Mouse (Mus musculus) embryonic fibroblast, embryonic 13.5 days (primary cell): ENCODE data around the gene Znrf2. TPM values are rescaled to one million over a fixed set of nuclear protein-coding genes. Genes with fewer than 3 reads are reported as not detected.

Experiments
- H3K27ac ChIP-seq: 2 replicates; pipeline ENCODE4 v1.5.1; 2012; ENCODE audit warnings: low read length, control low read depth, inconsistent platforms; ENCODE audit not compliant: insufficient read depth
- H3K4me1 ChIP-seq: 2 replicates; pipeline ENCODE4 v1.6.1; 2011; ENCODE audit warnings: low read length; ENCODE audit not compliant: control insufficient read depth, insufficient read depth
- H3K4me3 ChIP-seq: 2 replicates; pipeline ENCODE4 v1.5.1; 2011; ENCODE audit warnings: mild to moderate bottlenecking, control low read depth, low read length; ENCODE audit not compliant: insufficient read depth
- CTCF ChIP-seq: IDR thresholded peaks from 2 replicates; pipeline ENCODE4 v1.5.1; 2011; ENCODE audit warnings: mild to moderate bottlenecking, control low read depth, low read length, moderate library complexity, borderline replicate concordance; ENCODE audit not compliant: insufficient read depth
- POLR2A ChIP-seq: IDR thresholded peaks from 2 replicates; pipeline ENCODE4 v1.6.1; 2011; ENCODE audit warnings: low read depth, mild to moderate bottlenecking, control low read depth, low read length, moderate library complexity
- polyA plus RNA-seq: library from polyadenylated mRNA; stranded (reverse); fragments of >200 nt; gene quantifications from 2 replicates; pipeline ENCODE4 v1.2.4, GENCODE M21; 2011; ENCODE audit warnings: low read depth; ENCODE audit not compliant: missing spikeins, insufficient read length

The Znrf2 gene
- polyA plus RNA-seq, result 8.7 and 10.9 TPM in 2 replicates

DNA sequence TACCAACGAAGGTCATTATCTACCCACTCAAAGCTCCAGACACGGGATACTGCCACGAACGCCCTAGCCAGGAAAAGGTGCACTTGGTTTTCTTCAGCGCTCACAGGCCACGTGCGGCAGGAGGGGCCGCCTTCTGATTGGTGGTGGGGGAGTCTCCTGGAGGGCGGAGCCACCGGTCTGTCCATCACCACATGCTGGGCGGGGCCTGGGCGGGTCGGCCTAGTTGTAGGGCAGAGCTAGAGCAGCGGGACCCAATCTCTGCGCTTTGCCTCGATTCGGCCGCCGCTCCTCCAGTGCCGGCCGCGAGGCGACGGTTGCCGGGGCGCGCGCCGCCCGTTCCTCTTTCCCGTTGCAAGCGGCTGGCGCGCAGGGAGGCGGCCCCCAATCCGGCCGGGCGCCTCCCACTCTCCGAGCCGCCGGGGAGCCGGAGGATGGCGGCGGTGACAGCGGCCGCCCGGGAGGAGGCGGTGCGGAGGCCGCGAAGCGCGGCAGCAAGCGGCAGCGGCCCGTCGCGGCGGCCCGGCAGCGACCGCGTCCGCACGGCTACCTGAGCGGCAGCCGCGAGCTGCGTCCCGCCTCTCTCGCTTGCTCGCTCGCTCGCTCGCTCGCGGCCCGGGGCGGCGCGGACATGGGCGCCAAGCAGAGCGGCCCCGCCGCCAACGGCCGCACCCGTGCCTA, at the start of gene Znrf2:
TSS of gene Znrf2 (plus strand) at position 529 of the 678 bp plus-strand sequence.
- 0 out of 2 replicates have a peak, but pooled peaks cover 3% of the 10 kb centered on the region for H3K4me1 ChIP-seq
- H3K4me3 ChIP-seq, result peak within 1 kb of the TSS; percentile 61
- peak within 1 kb of the TSS; percentile 48 for H3K27ac ChIP-seq
- TF ChIP-seq POLR2A (peak; percentile 76), CTCF (no peak)

DNA sequence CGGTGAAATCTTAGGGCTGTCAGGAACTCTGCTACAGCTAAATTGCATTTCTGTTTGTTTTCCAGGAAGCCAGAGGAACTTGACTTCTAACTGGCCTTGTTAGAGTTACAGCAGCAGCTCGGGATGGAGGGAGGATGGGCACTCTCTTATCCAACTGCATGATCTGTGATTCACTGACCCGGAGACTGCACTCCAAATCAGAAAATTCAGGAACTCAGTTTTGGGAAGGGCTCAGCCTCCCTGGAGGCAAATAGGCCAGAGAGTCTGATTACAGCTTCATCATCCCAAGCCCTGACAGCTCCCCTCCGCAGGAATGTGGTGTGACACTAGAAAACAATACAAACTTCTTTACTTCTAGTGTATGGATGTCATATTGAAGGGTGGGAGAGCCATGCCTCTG, 49.0 kb upstream of the Znrf2 start:
- H3K27ac ChIP-seq, result no peak overlapping the region
- no peak overlapping the region for H3K4me3 ChIP-seq
- no peak for TF ChIP-seq CTCF
- no peak for TF ChIP-seq POLR2A
- 0 out of 2 replicates have a peak, but pooled peaks cover 3% of the 10 kb centered on the region for H3K4me1 ChIP-seq

- TF ChIP-seq POLR2A (no peak), CTCF (no peak)
- Histone ChIP-seq H3K4me1 (0 out of 2 replicates have a peak, but pooled peaks cover 3% of the 10 kb centered on the region), H3K27ac (no peak overlapping the region), H3K4me3 (no peak overlapping the region)
Observed at GRCm38 (mm10) chr6:54770766-54771165, 46.0 kb upstream of the Znrf2 start.

DNA sequence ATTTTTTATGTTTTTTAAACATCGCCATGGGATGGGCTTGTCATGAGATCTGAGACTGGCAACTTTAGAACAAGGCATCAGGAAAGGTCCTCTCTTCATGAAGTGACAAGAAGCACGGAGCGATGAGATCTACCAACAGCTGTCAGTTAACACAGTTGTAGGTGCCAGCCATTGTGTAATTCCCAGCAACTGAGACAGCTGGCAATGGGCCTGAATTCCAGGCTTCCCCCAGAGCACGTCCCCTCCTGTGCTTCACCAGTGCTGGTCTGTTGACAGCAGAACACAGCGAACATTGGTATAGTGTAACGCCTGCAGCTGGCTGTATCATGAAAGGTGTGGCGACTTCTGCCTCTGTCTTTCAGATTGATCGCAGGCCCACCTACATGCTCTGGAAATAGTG, 45.5 kb upstream of the Znrf2 start:
- Histone ChIP-seq H3K4me1 (0 out of 2 replicates have a peak, but pooled peaks cover 3% of the 10 kb centered on the region), H3K27ac (no peak overlapping the region), H3K4me3 (no peak overlapping the region)
- no peak for TF ChIP-seq CTCF
- no peak for TF ChIP-seq POLR2A

DNA sequence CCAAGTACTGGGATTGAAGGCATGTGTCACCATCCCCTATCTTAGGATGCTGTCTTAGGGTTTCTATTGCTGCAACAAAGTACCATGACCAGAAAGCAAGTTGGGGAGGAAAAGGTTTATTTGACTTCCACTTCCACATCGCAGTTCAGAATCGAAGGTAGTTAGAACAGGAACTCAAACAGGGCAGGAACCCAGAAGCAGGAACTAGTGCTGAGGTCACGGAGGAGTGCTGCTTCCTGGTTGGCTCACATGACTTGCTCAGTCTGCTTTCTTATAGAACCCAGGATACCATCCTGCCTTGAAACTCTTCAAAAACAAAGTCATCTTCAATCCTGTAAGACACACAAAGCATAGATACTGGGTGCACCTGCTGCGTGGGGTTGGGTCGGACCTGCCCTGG, 44.6 kb upstream of the Znrf2 start:
- H3K4me1 ChIP-seq, result 0 out of 2 replicates have a peak, but pooled peaks cover 3% of the 10 kb centered on the region
- H3K27ac ChIP-seq, result no peak overlapping the region
- H3K4me3 ChIP-seq, result no peak overlapping the region
- TF ChIP-seq CTCF (no peak), POLR2A (no peak)

DNA sequence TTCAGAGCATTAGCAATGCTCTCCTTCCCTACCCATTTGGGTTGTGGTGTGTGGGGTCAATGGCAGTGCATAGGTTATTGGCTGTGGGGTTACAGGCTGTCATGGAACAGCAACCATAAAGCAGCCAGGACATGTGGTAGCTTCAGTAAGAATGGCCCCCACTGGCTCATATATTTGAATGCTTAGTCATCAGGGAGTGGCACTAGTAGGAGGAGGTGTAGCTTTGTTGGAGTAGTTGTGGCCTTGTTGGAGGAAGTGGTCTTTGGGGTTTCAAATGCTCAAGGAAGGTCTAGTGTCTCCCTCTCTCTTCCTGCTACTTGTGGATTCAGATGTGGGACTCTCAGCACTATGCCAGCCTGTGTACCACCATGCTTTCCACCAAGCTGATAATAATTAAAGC, 41.0 kb upstream of the Znrf2 start:
- Histone ChIP-seq H3K27ac (no peak overlapping the region), H3K4me3 (no peak overlapping the region), H3K4me1 (0 out of 2 replicates have a peak, but pooled peaks cover 3% of the 10 kb centered on the region)
- TF ChIP-seq CTCF (no peak), POLR2A (no peak)

DNA sequence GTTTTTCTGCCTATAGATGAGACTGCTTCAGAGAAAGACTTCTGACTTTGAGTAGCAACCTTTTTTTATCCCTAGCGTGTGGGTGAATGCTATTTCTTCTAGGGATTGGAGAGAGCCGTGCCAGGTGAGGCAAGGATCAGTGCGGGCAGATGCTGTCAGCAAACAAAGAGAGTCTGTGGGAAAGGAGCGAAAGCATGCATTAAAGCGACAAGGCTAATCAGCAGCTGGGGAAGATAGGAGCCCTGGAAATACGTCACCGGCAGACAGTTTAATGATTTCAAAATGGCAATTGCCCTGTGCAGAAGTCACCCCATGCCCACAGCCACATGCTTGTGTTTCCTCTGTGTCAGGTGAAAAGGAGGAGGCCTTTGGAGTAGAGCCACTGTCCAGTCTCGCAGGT, 39.1 kb upstream of the Znrf2 start:
- no peak for TF ChIP-seq CTCF
- TF ChIP-seq POLR2A, result no peak
- no peak overlapping the region for H3K4me3 ChIP-seq
- no peak overlapping the region for H3K27ac ChIP-seq
- H3K4me1 ChIP-seq, result no peaks in the 10 kb centered on the region

- TF ChIP-seq CTCF (no peak), POLR2A (no peak)
- Histone ChIP-seq H3K4me3 (no peak overlapping the region), H3K27ac (no peak overlapping the region), H3K4me1 (no peaks in the 10 kb centered on the region)
Observed at GRCm38 (mm10) chr6:54779968-54780367, 36.7 kb upstream of the Znrf2 start.

DNA sequence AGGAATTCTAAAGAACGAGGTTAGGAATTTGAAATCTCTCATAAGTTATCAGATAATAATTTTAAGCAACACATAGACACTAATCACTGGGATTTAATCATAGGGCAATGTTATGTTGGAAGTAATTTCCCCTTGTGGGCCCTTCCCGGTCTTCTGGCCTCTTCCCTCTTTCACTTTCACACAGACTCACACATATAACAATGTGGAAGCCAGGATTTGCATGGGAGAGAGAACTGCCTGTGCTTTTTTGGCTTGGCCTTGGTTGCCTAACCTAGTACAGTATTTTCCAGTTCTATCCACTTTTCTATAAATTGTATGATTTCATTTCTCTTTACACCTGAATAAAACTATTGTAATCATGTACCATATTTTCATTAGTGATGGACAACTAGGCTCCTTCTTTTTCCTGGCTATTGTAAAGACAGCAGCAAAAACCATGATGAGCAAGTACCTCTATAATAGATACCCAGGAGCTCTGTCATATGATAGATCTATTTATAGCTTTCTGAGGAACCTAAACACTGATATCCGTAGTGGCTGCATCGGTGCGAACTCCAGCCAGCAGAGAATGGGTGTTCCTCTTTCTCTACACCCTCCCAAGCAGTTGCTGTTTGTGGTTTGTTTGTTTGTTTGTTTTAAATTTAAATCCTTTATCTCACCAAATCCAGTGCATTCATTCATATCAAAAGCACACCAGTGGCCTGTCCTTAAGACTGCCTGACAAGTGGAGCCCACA, 36.0 kb upstream of the Znrf2 start:
- TF ChIP-seq POLR2A, result no peak
- Histone ChIP-seq H3K4me3 (no peak overlapping the region), H3K27ac (no peak overlapping the region), H3K4me1 (no peaks in the 10 kb centered on the region)

DNA sequence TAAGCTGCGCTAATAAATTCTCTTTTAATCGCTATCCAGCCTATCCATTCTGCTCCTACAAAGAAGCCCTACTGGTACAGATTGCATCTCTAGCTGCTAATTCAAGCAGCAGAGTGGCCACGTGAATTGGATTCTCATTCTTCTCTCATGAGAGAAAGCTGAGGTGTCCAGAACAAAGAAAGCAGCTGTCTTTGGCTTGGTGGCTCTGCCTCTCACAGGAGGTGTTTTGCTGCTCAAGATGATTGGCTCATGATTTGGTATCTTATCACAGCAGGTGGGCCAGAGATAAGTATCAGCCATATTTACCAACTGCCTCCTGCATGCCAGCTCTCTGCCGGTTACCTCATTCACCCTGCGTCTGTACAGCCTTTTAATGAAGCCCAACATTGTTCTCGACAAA, 34.8 kb upstream of the Znrf2 start:
- H3K4me1 ChIP-seq, result no peaks in the 10 kb centered on the region
- H3K27ac ChIP-seq, result no peak overlapping the region
- TF ChIP-seq CTCF (no peak), POLR2A (no peak)
- no peak overlapping the region for H3K4me3 ChIP-seq
